Mouse (Mus musculus): ENCODE data around the gene Abcf3. TPM values are rescaled to one million over a fixed set of nuclear protein-coding genes. Genes with fewer than 3 reads are reported as not detected.

The Abcf3 gene
- 60.0 and 60.3 TPM in 2 replicates for polyA plus RNA-seq (2015; fragmentation: Nextera tagmentation; extraction: Ambion mirVana)

- Histone ChIP-seq H3K27me3 (no peaks in the 10 kb centered on the region), H3K4me3 (peak within 1 kb of the TSS; percentile 86), H3K27ac (peak within 1 kb of the TSS; percentile 85), H3K36me3 (peaks cover 56% of the 10 kb centered on the region), H3K4me2 (peak within 1 kb of the TSS; percentile 82), H3K4me1 (peaks cover 19% of the 10 kb centered on the region), H3K9ac (peak within 1 kb of the TSS; percentile 88), H3K9me3 (no peaks in the 10 kb centered on the region)
- WGBS, result under 1% methylated on average over 56 of the region's 56 CpGs
- peak; percentile 97 for ATAC-seq (ENCODE audit: insufficient number of reproducible peaks, low FRiP score, low TSS enrichment, low read depth)
These were observed at the start of gene Abcf3 for GRCm38 (mm10) chr16:20548096-20548948. Abcf3 (plus strand) TSS chr16:20548577.

- WGBS, result under 1% methylated on average over 49 of the region's 49 CpGs
- peak within 1 kb of the TSS; percentile 86 for H3K9ac ChIP-seq
- peak; percentile 90 for ATAC-seq (ENCODE audit: insufficient number of reproducible peaks, low FRiP score, low TSS enrichment, low read depth)
- peaks cover 16% of the 10 kb centered on the region for H3K4me1 ChIP-seq
- peak within 1 kb of the TSS; percentile 82 for H3K4me2 ChIP-seq
- H3K4me3 ChIP-seq, result peak within 1 kb of the TSS; percentile 86
- H3K27me3 ChIP-seq, result no peaks in the 10 kb centered on the region
- H3K27ac ChIP-seq, result peak within 1 kb of the TSS; percentile 70
- H3K9me3 ChIP-seq, result no peaks in the 10 kb centered on the region
- H3K36me3 ChIP-seq, result peaks cover 29% of the 10 kb centered on the region
These were observed 49.5 kb upstream of the Abcf3 start, which contains the start of gene Eif2b5 for GRCm38 (mm10) chr16:20498677-20499475. Eif2b5 (plus strand) TSS chr16:20498817.

- no peaks in the 10 kb centered on the region for H3K27me3 ChIP-seq
- H3K4me1 ChIP-seq, result no peaks in the 10 kb centered on the region
- peaks cover 96% of the 10 kb centered on the region for H3K36me3 ChIP-seq
- no peak for ATAC-seq (ENCODE audit: insufficient number of reproducible peaks, low FRiP score, low TSS enrichment, low read depth)
- WGBS, result 78% methylated on average over 8 of the region's 8 CpGs
- H3K9me3 ChIP-seq, result no peaks in the 10 kb centered on the region
- no peak overlapping the region for H3K9ac ChIP-seq
- no peak overlapping the region for H3K27ac ChIP-seq
- no peak overlapping the region for H3K4me3 ChIP-seq
- H3K4me2 ChIP-seq, result no peak overlapping the region
These were observed 42.4 kb upstream of the Abcf3 start for GRCm38 (mm10) chr16:20506000-20506399.

- H3K4me1 ChIP-seq, result no peaks in the 10 kb centered on the region
- H3K4me2 ChIP-seq, result no peak overlapping the region
- no peaks in the 10 kb centered on the region for H3K27me3 ChIP-seq
- H3K4me3 ChIP-seq, result no peak overlapping the region
- no peak overlapping the region for H3K27ac ChIP-seq
- 68% methylated on average over 3 of the region's 3 CpGs for WGBS
- no peak for ATAC-seq (ENCODE audit: insufficient number of reproducible peaks, low FRiP score, low TSS enrichment, low read depth)
- H3K36me3 ChIP-seq, result peaks cover 65% of the 10 kb centered on the region
- no peak overlapping the region for H3K9ac ChIP-seq
- no peaks in the 10 kb centered on the region for H3K9me3 ChIP-seq
These were observed 39.0 kb upstream of the Abcf3 start for GRCm38 (mm10) chr16:20509349-20509748.

GRCm38 (mm10) chr16:20511277-20511847 lies 37.0 kb upstream of the Abcf3 start:
- Histone ChIP-seq H3K27me3 (no peaks in the 10 kb centered on the region), H3K4me1 (no peaks in the 10 kb centered on the region), H3K4me2 (no peak overlapping the region), H3K4me3 (no peak overlapping the region), H3K27ac (no peak overlapping the region), H3K9ac (no peak overlapping the region), H3K36me3 (peaks cover 48% of the 10 kb centered on the region), H3K9me3 (no peaks in the 10 kb centered on the region)
- ATAC-seq (ENCODE audit: insufficient number of reproducible peaks, low FRiP score, low TSS enrichment, low read depth), result no peak
- 76% methylated on average over 7 of the region's 7 CpGs for WGBS

- no peak for ATAC-seq (ENCODE audit: insufficient number of reproducible peaks, low FRiP score, low TSS enrichment, low read depth)
- Histone ChIP-seq H3K9me3 (no peaks in the 10 kb centered on the region), H3K27ac (peak overlapping the region; percentile 94), H3K27me3 (no peaks in the 10 kb centered on the region), H3K9ac (peak overlapping the region; percentile 99), H3K36me3 (peaks cover 11% of the 10 kb centered on the region), H3K4me3 (peak overlapping the region; percentile 97), H3K4me1 (peaks cover 20% of the 10 kb centered on the region), H3K4me2 (peak overlapping the region; percentile 75)
These were observed 32.3 kb upstream of the Abcf3 start for GRCm38 (mm10) chr16:20516032-20516431.

GRCm38 (mm10) chr16:20516726-20517201 lies 31.6 kb upstream of the Abcf3 start, which contains the start of gene Dvl3:
Dvl3 (plus strand) TSS chr16:20516982.
- peak within 1 kb of the TSS; percentile 75 for H3K4me2 ChIP-seq
- H3K36me3 ChIP-seq, result peaks cover 15% of the 10 kb centered on the region
- peak; percentile 95 for ATAC-seq (ENCODE audit: insufficient number of reproducible peaks, low FRiP score, low TSS enrichment, low read depth)
- H3K4me3 ChIP-seq, result peak within 1 kb of the TSS; percentile 97
- no peaks in the 10 kb centered on the region for H3K9me3 ChIP-seq
- peak within 1 kb of the TSS; percentile 99 for H3K9ac ChIP-seq
- H3K27me3 ChIP-seq, result no peaks in the 10 kb centered on the region
- H3K27ac ChIP-seq, result peak within 1 kb of the TSS; percentile 94
- WGBS, result 1% methylated on average over 39 of the region's 55 CpGs
- H3K4me1 ChIP-seq, result peaks cover 20% of the 10 kb centered on the region

GRCm38 (mm10) chr16:20517216-20517615 lies 31.2 kb upstream of the Abcf3 start:
- Histone ChIP-seq H3K9me3 (no peaks in the 10 kb centered on the region), H3K9ac (peak overlapping the region; percentile 99), H3K27ac (peak overlapping the region; percentile 94), H3K27me3 (no peaks in the 10 kb centered on the region), H3K4me1 (peaks cover 20% of the 10 kb centered on the region), H3K4me2 (peak overlapping the region; percentile 75), H3K36me3 (peaks cover 20% of the 10 kb centered on the region), H3K4me3 (peak overlapping the region; percentile 97)
- peak; percentile 22; the same call in 1 of the 2 replicates for ATAC-seq (ENCODE audit: insufficient number of reproducible peaks, low FRiP score, low TSS enrichment, low read depth)
- WGBS, result under 1% methylated on average over 26 of the region's 26 CpGs

GRCm38 (mm10) chr16:20517701-20518374 lies 30.5 kb upstream of the Abcf3 start:
- Histone ChIP-seq H3K36me3 (peaks cover 21% of the 10 kb centered on the region), H3K4me3 (peak overlapping the region; percentile 97), H3K4me1 (peaks cover 20% of the 10 kb centered on the region), H3K27ac (peak overlapping the region; percentile 94), H3K9me3 (no peaks in the 10 kb centered on the region), H3K4me2 (peak overlapping the region; percentile 75), H3K9ac (peak overlapping the region; percentile 99), H3K27me3 (no peaks in the 10 kb centered on the region)
- ATAC-seq (ENCODE audit: insufficient number of reproducible peaks, low FRiP score, low TSS enrichment, low read depth), result no peak
- 3% methylated on average over 6 of the region's 6 CpGs for WGBS

- no peak overlapping the region for H3K27ac ChIP-seq
- 79% methylated on average over 10 of the region's 10 CpGs for WGBS
- H3K4me3 ChIP-seq, result no peak overlapping the region
- H3K4me1 ChIP-seq, result peaks cover 9% of the 10 kb centered on the region; the same call in 1 of the 2 replicates
- H3K9me3 ChIP-seq, result no peaks in the 10 kb centered on the region
- no peak for ATAC-seq (ENCODE audit: insufficient number of reproducible peaks, low FRiP score, low TSS enrichment, low read depth)
- H3K36me3 ChIP-seq, result peaks cover 79% of the 10 kb centered on the region
- H3K9ac ChIP-seq, result no peak overlapping the region
- H3K27me3 ChIP-seq, result no peaks in the 10 kb centered on the region
- H3K4me2 ChIP-seq, result no peak overlapping the region
These were observed 24.5 kb upstream of the Abcf3 start for GRCm38 (mm10) chr16:20523886-20524285.

- no peak overlapping the region for H3K4me2 ChIP-seq
- ATAC-seq (ENCODE audit: insufficient number of reproducible peaks, low FRiP score, low TSS enrichment, low read depth), result no peak
- peaks cover 94% of the 10 kb centered on the region for H3K36me3 ChIP-seq
- no peaks in the 10 kb centered on the region for H3K4me1 ChIP-seq
- no peak overlapping the region for H3K27ac ChIP-seq
- no peaks in the 10 kb centered on the region for H3K9me3 ChIP-seq
- no peak overlapping the region for H3K4me3 ChIP-seq
- no peaks in the 10 kb centered on the region for H3K27me3 ChIP-seq
- no peak overlapping the region for H3K9ac ChIP-seq
- WGBS, result 87% methylated on average over 5 of the region's 5 CpGs
These were observed 19.6 kb upstream of the Abcf3 start for GRCm38 (mm10) chr16:20528779-20529178.
